Mouse (Mus musculus) hindbrain, embryonic 15.5 days (tissue): Measurements from ENCODE around the gene Sugct. TPM values are rescaled to one million over a fixed set of nuclear protein-coding genes. Genes with fewer than 3 reads are reported as not detected.

Source experiments
- ATAC-seq: fragments of 200-750 bp; cut with Nextera tagmentation; 2 replicates; pipeline ENCODE4 v1.8.0; 2017; ENCODE audit warnings: low read depth, moderate number of reproducible peaks, moderate TSS enrichment; ENCODE audit not compliant: low FRiP score
- H3K27ac ChIP-seq: fragments of 300-500 bp; sonication (generic); replicated peaks from 2 replicates; pipeline ENCODE4 v1.5.1; 2015; ENCODE audit warnings: mild to moderate bottlenecking, inconsistent platforms
- H3K27me3 ChIP-seq: fragments of 300-500 bp; sonication (generic); 2 replicates; pipeline ENCODE4 v1.6.1; 2015; ENCODE audit warnings: control low read depth, inconsistent platforms
- H3K36me3 ChIP-seq: fragments of 300-500 bp; sonication (generic); 2 replicates; pipeline ENCODE4 v1.6.1; 2015; ENCODE audit warnings: control low read depth, inconsistent platforms
- H3K4me1 ChIP-seq: fragments of 300-500 bp; sonication (generic); replicated peaks from 2 replicates; pipeline ENCODE4 v1.6.1; 2015; ENCODE audit warnings: control low read depth, inconsistent platforms
- H3K4me2 ChIP-seq: fragments of 300-500 bp; sonication (generic); 2 replicates; pipeline ENCODE4 v1.6.1; 2015; ENCODE audit warnings: moderate library complexity, mild to moderate bottlenecking, inconsistent platforms
- H3K4me3 ChIP-seq: fragments of 300-500 bp; sonication (generic); 2 replicates; pipeline ENCODE4 v1.5.1; 2015; ENCODE audit warnings: mild to moderate bottlenecking, inconsistent platforms
- H3K9ac ChIP-seq: fragments of 300-500 bp; sonication (generic); 2 replicates; pipeline ENCODE4 v1.6.1; 2015; ENCODE audit warnings: inconsistent platforms
- H3K9me3 ChIP-seq: fragments of 300-500 bp; sonication (generic); 2 replicates; pipeline ENCODE4 v1.6.1; 2016; ENCODE audit warnings: control low read depth, inconsistent platforms
- WGBS: fragments of 180-500 bp; shearing (Covaris S2); methylation state at CpG from one replicate; pipeline ENCODE4 v1.1.7; 2015; 5-methylcytosine and 5-hydroxymethylcytosine counted together
- polyA plus RNA-seq: library from polyadenylated mRNA; unstranded; fragments of >200 nt; fragmentation: Nextera tagmentation; extraction: Ambion mirVana; gene quantifications from 2 replicates; pipeline ENCODE4 v1.2.1, GENCODE M21; 2015

Gene Sugct
- polyA plus RNA-seq, 1 experiment from 2014 or later = 2.6 TPM

DNA sequence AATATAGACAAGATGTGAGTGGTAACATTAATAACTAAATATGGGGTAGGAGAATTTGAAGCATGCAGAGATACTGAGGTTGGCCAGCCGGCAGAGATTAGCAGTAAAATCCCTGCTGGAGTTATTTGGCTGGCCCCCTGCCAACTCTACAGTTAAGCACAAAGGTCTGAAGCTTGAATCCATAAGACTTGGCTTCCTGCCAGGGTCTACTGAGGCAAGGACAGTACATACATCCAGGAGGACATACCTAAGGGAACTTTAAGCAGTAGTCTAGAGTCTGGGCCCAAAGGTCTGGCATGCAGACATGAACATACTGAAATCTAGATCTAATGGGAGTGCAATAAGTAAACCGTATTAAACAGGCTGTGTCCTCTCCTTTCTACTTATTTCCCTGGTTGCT is 865.8 kb downstream of the Sugct start:
- WGBS = 53% methylated on average over 2 of the region's 2 CpGs

DNA sequence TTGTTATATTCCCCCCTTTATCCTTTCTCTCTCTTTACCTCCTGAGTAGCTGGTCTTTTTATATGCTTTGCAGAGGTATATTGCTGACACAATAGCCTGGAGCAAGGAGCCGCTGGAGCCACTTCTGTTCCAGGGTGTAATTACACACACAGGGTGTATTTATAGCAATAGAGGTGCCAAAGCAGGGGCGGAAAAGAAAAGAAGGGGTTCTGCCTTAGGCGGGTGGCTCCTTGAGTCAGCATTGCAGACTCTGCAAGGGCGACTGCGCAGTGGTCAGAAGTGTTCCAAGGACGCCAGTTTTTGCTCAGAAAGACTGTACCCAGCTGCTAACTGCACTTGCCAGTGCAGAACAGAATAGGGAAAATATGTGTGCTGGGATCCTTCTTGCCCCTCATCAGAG is 869.7 kb downstream of the Sugct start:
- Histone ChIP-seq H3K36me3 (no peaks in the 10 kb centered on the region), H3K4me2 (no peak overlapping the region), H3K9ac (no peak overlapping the region), H3K27ac (no peak overlapping the region), H3K9me3 (no peaks in the 10 kb centered on the region), H3K4me1 (no peaks in the 10 kb centered on the region), H3K4me3 (no peak overlapping the region), H3K27me3 (no peaks in the 10 kb centered on the region)
- 81% methylated on average over 6 of the region's 6 CpGs for WGBS
- ATAC-seq = no peak

More for the DNA sequence above, 865.8 kb downstream of the Sugct start:
- Histone ChIP-seq H3K4me1 (no peaks in the 10 kb centered on the region), H3K9me3 (no peaks in the 10 kb centered on the region), H3K27ac (no peak overlapping the region), H3K9ac (no peak overlapping the region), H3K4me3 (no peak overlapping the region), H3K4me2 (no peak overlapping the region), H3K27me3 (no peaks in the 10 kb centered on the region), H3K36me3 (no peaks in the 10 kb centered on the region)
- no peak for ATAC-seq

DNA sequence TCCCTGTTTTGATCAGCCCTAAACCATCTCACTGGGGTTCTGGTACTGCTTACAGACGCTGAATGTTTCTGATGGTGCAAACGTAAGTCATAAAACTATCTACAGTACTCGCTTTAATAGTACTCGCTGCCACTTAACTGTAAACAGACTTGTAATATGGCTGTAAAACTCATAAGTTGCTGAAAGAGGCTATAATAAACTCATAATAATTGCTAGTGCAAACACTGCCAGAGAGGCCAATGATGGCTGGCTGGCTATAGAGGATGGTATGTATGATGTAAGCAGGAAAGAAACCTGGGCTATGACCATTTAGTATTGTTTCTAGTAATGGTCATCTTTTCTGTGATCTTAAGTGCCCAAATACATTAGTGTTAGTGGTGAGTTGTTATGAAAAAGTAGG is 873.6 kb downstream of the Sugct start:
- Histone ChIP-seq H3K9ac (no peak overlapping the region), H3K4me1 (no peaks in the 10 kb centered on the region), H3K27ac (no peak overlapping the region), H3K4me2 (no peak overlapping the region), H3K27me3 (no peaks in the 10 kb centered on the region), H3K4me3 (no peak overlapping the region), H3K36me3 (no peaks in the 10 kb centered on the region), H3K9me3 (no peaks in the 10 kb centered on the region)
- WGBS = 93% methylated on average over 4 of the region's 4 CpGs
- no peak for ATAC-seq

DNA sequence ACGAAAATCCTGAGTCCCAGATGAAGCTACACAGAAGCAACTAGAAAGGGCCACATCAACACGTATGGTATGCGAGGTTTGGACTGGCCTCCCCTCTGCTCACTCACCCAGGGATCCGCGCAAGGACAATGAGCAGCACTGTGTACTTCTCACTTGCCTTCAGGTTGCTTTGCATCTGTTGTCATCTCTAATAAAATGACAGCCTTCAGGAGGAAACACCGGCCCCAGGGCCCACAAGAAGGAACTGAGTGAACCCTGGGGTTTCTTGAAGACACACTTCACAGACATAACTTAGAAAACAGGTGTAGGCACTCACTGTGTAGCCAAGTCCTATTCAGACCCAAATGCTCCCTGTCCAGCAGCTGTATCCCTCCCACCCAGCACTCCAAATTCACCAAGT is 877.9 kb downstream of the Sugct start:
- Histone ChIP-seq H3K4me2 (no peak overlapping the region), H3K27ac (no peak overlapping the region), H3K4me1 (no peaks in the 10 kb centered on the region), H3K4me3 (no peak overlapping the region), H3K36me3 (no peaks in the 10 kb centered on the region), H3K9me3 (no peaks in the 10 kb centered on the region), H3K9ac (no peak overlapping the region), H3K27me3 (no peaks in the 10 kb centered on the region)
- WGBS = 80% methylated on average over 6 of the region's 6 CpGs
- no peak for ATAC-seq

DNA sequence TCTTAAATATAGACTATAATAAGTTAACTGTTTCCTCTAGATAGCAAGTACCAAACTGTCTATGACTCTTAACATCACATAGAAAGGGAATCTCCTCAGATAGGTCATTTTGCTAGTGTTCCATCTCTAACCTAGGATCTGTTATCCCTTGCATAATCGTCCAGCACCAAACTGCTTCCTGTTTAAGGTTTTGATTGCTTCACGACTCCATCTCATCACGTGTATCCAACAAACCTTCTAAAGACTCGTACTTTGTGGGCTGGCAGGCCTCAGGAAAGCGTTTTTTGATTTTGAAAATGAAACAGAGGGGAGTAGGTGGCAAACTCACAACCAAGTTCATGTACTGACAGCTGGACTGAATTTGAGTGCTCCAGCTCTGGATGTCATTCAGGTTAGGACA is 878.6 kb downstream of the Sugct start:
- ATAC-seq = no peak
- H3K4me3 ChIP-seq = no peak overlapping the region
- H3K27me3 ChIP-seq = no peaks in the 10 kb centered on the region
- no peak overlapping the region for H3K4me2 ChIP-seq
- WGBS = 90% methylated on average over 5 of the region's 5 CpGs
- no peaks in the 10 kb centered on the region for H3K36me3 ChIP-seq
- H3K4me1 ChIP-seq = no peaks in the 10 kb centered on the region
- no peak overlapping the region for H3K27ac ChIP-seq
- H3K9me3 ChIP-seq = no peaks in the 10 kb centered on the region
- no peak overlapping the region for H3K9ac ChIP-seq

DNA sequence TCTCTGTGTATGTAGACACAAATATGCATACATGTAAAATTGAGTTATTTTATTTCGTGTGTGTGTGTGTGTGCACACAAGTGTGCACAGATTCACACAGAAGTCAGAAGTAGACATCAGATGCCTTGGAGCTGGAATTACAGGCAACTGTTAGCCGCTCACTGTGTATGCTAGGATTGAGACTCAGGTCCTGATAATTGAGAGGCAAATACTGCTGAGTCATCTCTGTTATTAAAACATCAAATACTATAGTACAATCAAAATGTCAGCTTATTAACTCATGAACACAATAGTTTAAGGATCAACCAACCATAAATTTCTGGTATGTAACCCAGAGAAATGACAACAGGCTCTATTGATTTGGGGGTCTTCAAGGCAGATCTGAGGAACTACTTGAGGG is 883.1 kb downstream of the Sugct start:
- Histone ChIP-seq H3K4me1 (no peaks in the 10 kb centered on the region), H3K9me3 (no peaks in the 10 kb centered on the region), H3K9ac (no peak overlapping the region), H3K4me2 (no peak overlapping the region), H3K27me3 (no peaks in the 10 kb centered on the region), H3K36me3 (no peaks in the 10 kb centered on the region), H3K27ac (no peak overlapping the region), H3K4me3 (no peak overlapping the region)
- ATAC-seq = no peak
- 95% methylated on average over 2 of the region's 2 CpGs for WGBS

Other genes starting within 250 kb of the Sugct start
- 39.7 and 42.1 TPM in 2 replicates for gene Mplkip, start 361 bp downstream of the Sugct start, polyA plus RNA-seq
- 13.8 and 15.7 TPM in 2 replicates for gene Cdk13, start 109.5 kb upstream of the Sugct start, polyA plus RNA-seq
- 220 and 232 TPM in 2 replicates for gene Rala, start 248.7 kb upstream of the Sugct start, polyA plus RNA-seq